Mouse (Mus musculus) kidney, embryonic 14.5 days (tissue): ENCODE data around the gene Gpatch3. TPM values are rescaled to one million over a fixed set of nuclear protein-coding genes. Genes with fewer than 3 reads are reported as not detected.

ENCODE experiments used
- ATAC-seq: fragments of 200-750 bp; cut with Nextera tagmentation; 2 replicates; pipeline ENCODE4 v1.8.0; 2017; ENCODE audit warnings: moderate number of reproducible peaks, mild to moderate bottlenecking, moderate TSS enrichment, moderate library complexity; ENCODE audit not compliant: low FRiP score, low TSS enrichment
- H3K27ac ChIP-seq: fragments of 300-500 bp; sonication (generic); 2 replicates; pipeline ENCODE4 v1.5.1; 2014; ENCODE audit warnings: low read depth, mild to moderate bottlenecking, low read length, moderate library complexity, mixed read lengths
- H3K27me3 ChIP-seq: fragments of 300-500 bp; sonication (generic); 2 replicates; pipeline ENCODE4 v1.6.1; 2014; ENCODE audit warnings: mild to moderate bottlenecking, low read length; ENCODE audit not compliant: control insufficient read depth, insufficient read depth
- H3K36me3 ChIP-seq: fragments of 300-500 bp; sonication (generic); 2 replicates; pipeline ENCODE4 v1.6.1; 2014; ENCODE audit warnings: low read length, mixed read lengths; ENCODE audit not compliant: control insufficient read depth, insufficient read depth
- H3K4me1 ChIP-seq: fragments of 300-500 bp; sonication (generic); 2 replicates; pipeline ENCODE4 v1.6.1; 2014; ENCODE audit warnings: low read length, mixed read lengths; ENCODE audit not compliant: control insufficient read depth, insufficient read depth
- H3K4me2 ChIP-seq: fragments of 300-500 bp; sonication (generic); replicated peaks from 2 replicates; pipeline ENCODE4 v1.6.1; 2014; ENCODE audit warnings: low read depth, mild to moderate bottlenecking, low read length
- H3K4me3 ChIP-seq: fragments of 300-500 bp; sonication (generic); 2 replicates; pipeline ENCODE4 v1.5.1; 2014; ENCODE audit warnings: mild to moderate bottlenecking, low read length
- H3K9ac ChIP-seq: fragments of 300-500 bp; sonication (generic); 2 replicates; pipeline ENCODE4 v1.6.1; 2014; ENCODE audit warnings: low read depth, mild to moderate bottlenecking, low read length, moderate library complexity
- H3K9me3 ChIP-seq: fragments of 300-500 bp; sonication (generic); 2 replicates; pipeline ENCODE4 v1.6.1; 2016; ENCODE audit warnings: low read length; ENCODE audit not compliant: control insufficient read depth
- WGBS: fragments of 180-500 bp; shearing (Covaris S2); extraction: QIAGEN DNeasy Blood & Tissue Kit; methylation state at CpG from one replicate; pipeline ENCODE4 v1.1.7; 2014; 5-methylcytosine and 5-hydroxymethylcytosine counted together
- polyA plus RNA-seq: library from polyadenylated mRNA; unstranded; fragments of >200 nt; fragmentation: Nextera tagmentation; extraction: Ambion mirVana; gene quantifications from 2 replicates; pipeline ENCODE4 v1.2.1, GENCODE M21; 2014

Gene Gpatch3
- polyA plus RNA-seq, 1 experiment from 2014 or later = 10.2 TPM

GRCm38 (mm10) chr4:133611815-133612214, 37.3 kb downstream of the Gpatch3 start:
- ATAC-seq = no peak
- H3K4me3 ChIP-seq = no peak overlapping the region
- WGBS = 96% methylated on average over 5 of the region's 5 CpGs
- no peak overlapping the region for H3K9ac ChIP-seq
- peaks cover 36% of the 10 kb centered on the region for H3K36me3 ChIP-seq
- H3K4me1 ChIP-seq = no peaks in the 10 kb centered on the region
- peaks cover 3% of the 10 kb centered on the region; the same call in 1 of the 2 replicates for H3K9me3 ChIP-seq
- no peak overlapping the region for H3K4me2 ChIP-seq
- no peak overlapping the region for H3K27ac ChIP-seq
- no peaks in the 10 kb centered on the region for H3K27me3 ChIP-seq

GRCm38 (mm10) chr4:133612416-133612815, 37.9 kb downstream of the Gpatch3 start:
- Histone ChIP-seq H3K4me1 (no peaks in the 10 kb centered on the region), H3K27ac (no peak overlapping the region), H3K36me3 (peaks cover 36% of the 10 kb centered on the region), H3K4me2 (no peak overlapping the region), H3K27me3 (no peaks in the 10 kb centered on the region), H3K9me3 (peaks cover 3% of the 10 kb centered on the region; the same call in 1 of the 2 replicates), H3K9ac (no peak overlapping the region), H3K4me3 (no peak overlapping the region)
- WGBS = 95% methylated on average over 7 of the region's 7 CpGs
- no peak for ATAC-seq

- peaks cover 3% of the 10 kb centered on the region; the same call in 1 of the 2 replicates for H3K9me3 ChIP-seq
- no peak overlapping the region for H3K4me2 ChIP-seq
- no peak for ATAC-seq
- WGBS = 95% methylated on average over 8 of the region's 8 CpGs
- H3K4me3 ChIP-seq = no peak overlapping the region
- H3K36me3 ChIP-seq = peaks cover 38% of the 10 kb centered on the region
- H3K4me1 ChIP-seq = no peaks in the 10 kb centered on the region
- H3K27ac ChIP-seq = no peak overlapping the region
- H3K27me3 ChIP-seq = no peaks in the 10 kb centered on the region
- H3K9ac ChIP-seq = no peak overlapping the region
Observed at GRCm38 (mm10) chr4:133613026-133613425, 38.5 kb downstream of the Gpatch3 start.

- WGBS = 80% methylated on average over 4 of the region's 4 CpGs
- Histone ChIP-seq H3K4me2 (no peak overlapping the region), H3K9ac (no peak overlapping the region), H3K27ac (no peak overlapping the region), H3K27me3 (no peaks in the 10 kb centered on the region), H3K36me3 (peaks cover 30% of the 10 kb centered on the region), H3K4me1 (no peaks in the 10 kb centered on the region), H3K4me3 (no peak overlapping the region), H3K9me3 (peaks cover 3% of the 10 kb centered on the region; the same call in 1 of the 2 replicates)
- no peak for ATAC-seq
Observed at GRCm38 (mm10) chr4:133613867-133614266, 39.3 kb downstream of the Gpatch3 start.

GRCm38 (mm10) chr4:133614274-133614761, 39.8 kb downstream of the Gpatch3 start:
- H3K9me3 ChIP-seq = peaks cover 3% of the 10 kb centered on the region; the same call in 1 of the 2 replicates
- no peak overlapping the region for H3K27ac ChIP-seq
- no peaks in the 10 kb centered on the region for H3K4me1 ChIP-seq
- peaks cover 29% of the 10 kb centered on the region for H3K36me3 ChIP-seq
- H3K27me3 ChIP-seq = no peaks in the 10 kb centered on the region
- WGBS = 93% methylated on average over 8 of the region's 8 CpGs
- H3K9ac ChIP-seq = no peak overlapping the region
- ATAC-seq = no peak
- no peak overlapping the region for H3K4me2 ChIP-seq
- H3K4me3 ChIP-seq = no peak overlapping the region

GRCm38 (mm10) chr4:133615416-133615815, 40.9 kb downstream of the Gpatch3 start:
- no peak overlapping the region for H3K9ac ChIP-seq
- H3K36me3 ChIP-seq = peaks cover 32% of the 10 kb centered on the region
- H3K4me3 ChIP-seq = no peak overlapping the region
- no peaks in the 10 kb centered on the region for H3K4me1 ChIP-seq
- H3K4me2 ChIP-seq = no peak overlapping the region
- no peak overlapping the region for H3K27ac ChIP-seq
- 75% methylated on average over 10 of the region's 10 CpGs for WGBS
- no peak for ATAC-seq
- H3K27me3 ChIP-seq = no peaks in the 10 kb centered on the region
- H3K9me3 ChIP-seq = peaks cover 3% of the 10 kb centered on the region; the same call in 1 of the 2 replicates

GRCm38 (mm10) chr4:133617936-133618335, 43.4 kb downstream of the Gpatch3 start:
- ATAC-seq = no peak
- no peak overlapping the region for H3K4me3 ChIP-seq
- no peak overlapping the region for H3K27ac ChIP-seq
- H3K4me2 ChIP-seq = no peak overlapping the region
- no peaks in the 10 kb centered on the region for H3K27me3 ChIP-seq
- 89% methylated on average over 11 of the region's 11 CpGs for WGBS
- peaks cover 27% of the 10 kb centered on the region; the same call in 1 of the 2 replicates for H3K36me3 ChIP-seq
- no peaks in the 10 kb centered on the region for H3K4me1 ChIP-seq
- no peak overlapping the region for H3K9ac ChIP-seq
- H3K9me3 ChIP-seq = no peaks in the 10 kb centered on the region

GRCm38 (mm10) chr4:133619473-133620136, 45.1 kb downstream of the Gpatch3 start:
- H3K4me3 ChIP-seq = no peak overlapping the region
- H3K4me1 ChIP-seq = no peaks in the 10 kb centered on the region
- H3K27me3 ChIP-seq = no peaks in the 10 kb centered on the region
- peaks cover 18% of the 10 kb centered on the region; the same call in 1 of the 2 replicates for H3K36me3 ChIP-seq
- H3K9me3 ChIP-seq = no peaks in the 10 kb centered on the region
- H3K4me2 ChIP-seq = no peak overlapping the region
- ATAC-seq = no peak
- 74% methylated on average over 4 of the region's 4 CpGs for WGBS
- no peak overlapping the region for H3K9ac ChIP-seq
- H3K27ac ChIP-seq = no peak overlapping the region

- no peak overlapping the region for H3K4me2 ChIP-seq
- 86% methylated on average over 8 of the region's 8 CpGs for WGBS
- no peak for ATAC-seq
- no peak overlapping the region for H3K27ac ChIP-seq
- H3K9me3 ChIP-seq = no peaks in the 10 kb centered on the region
- peaks cover 11% of the 10 kb centered on the region; the same call in 1 of the 2 replicates for H3K36me3 ChIP-seq
- H3K27me3 ChIP-seq = no peaks in the 10 kb centered on the region
- H3K4me3 ChIP-seq = no peak overlapping the region
- H3K4me1 ChIP-seq = peaks cover 6% of the 10 kb centered on the region; the same call in 1 of the 2 replicates
- no peak overlapping the region for H3K9ac ChIP-seq
Observed at GRCm38 (mm10) chr4:133620668-133621067, 46.1 kb downstream of the Gpatch3 start.
